Mouse (Mus musculus) urinary bladder, postnatal 36 days (tissue): ENCODE measurements around the gene Rragb.
"Not testable (repeated sequence)": the region's sequence is repeated elsewhere in the genome, so short reads cannot be mapped to it uniquely, and the experiment has no call there.

Experiments
- DNase-seq, 2 experiments: peaks; one replicate each; pipeline ENCODE4 v3.0.0; 2022; ENCODE audit warnings: low spot score in 2 of 2, mixed read lengths in 1 of 2

The Rragb gene

GRCm38 (mm10) chrX:153139734-153140515 lies at the start of gene Rragb:
Gene Rragb, plus strand, starts transcription at chrX:153139981.
- DNase-seq, result peak; percentile 31 to 64

GRCm38 (mm10) chrX:153118486-153118885 lies 21.3 kb upstream of the Rragb start, which contains the start of gene Foxr2:
Gene Foxr2, plus strand, starts transcription at chrX:153118786.
- no peak for DNase-seq

GRCm38 (mm10) chrX:153119013-153119412 lies 20.8 kb upstream of the Rragb start:
- DNase-seq, result no peak

GRCm38 (mm10) chrX:153142656-153143055 lies 2.9 kb downstream of the Rragb start:
- DNase-seq, result no peak

- no peak for DNase-seq
Observed at GRCm38 (mm10) chrX:153151766-153152165, 12.0 kb downstream of the Rragb start.

- no peak for DNase-seq
Observed at GRCm38 (mm10) chrX:153155322-153155721, 15.5 kb downstream of the Rragb start.

GRCm38 (mm10) chrX:153174786-153175185 lies 35.0 kb downstream of the Rragb start:
- DNase-seq, result no peak

- no peak for DNase-seq
Observed at GRCm38 (mm10) chrX:153182221-153182620, 42.4 kb downstream of the Rragb start.

- not testable (repeated sequence) for DNase-seq
Observed at GRCm38 (mm10) chrX:153199185-153199584, 59.4 kb downstream of the Rragb start.

- DNase-seq, result no peak
Observed at GRCm38 (mm10) chrX:153211101-153211500, 71.3 kb downstream of the Rragb start.
